Mouse (Mus musculus): ENCODE results near the gene Eea1.

The Eea1 gene

DNA sequence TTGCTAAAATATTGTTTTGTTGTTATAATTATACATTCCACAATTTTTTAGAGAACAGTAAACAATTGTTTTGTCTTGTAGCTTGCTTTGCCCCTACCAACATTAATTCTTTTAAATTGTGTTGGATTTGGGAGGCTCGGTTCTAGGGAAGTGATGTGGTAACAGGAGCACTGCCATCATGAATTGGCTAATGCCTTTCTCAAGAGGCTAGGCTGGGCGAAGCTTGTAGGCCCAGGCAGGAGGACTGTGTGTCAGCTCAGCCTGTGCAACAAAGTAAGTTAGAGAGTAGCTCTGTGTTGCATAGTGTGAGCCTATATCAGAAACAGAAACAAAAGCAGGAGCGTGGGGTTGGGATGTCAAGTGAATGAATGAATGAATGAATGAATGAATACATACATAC, 9.0 kb downstream of the Eea1 start:
- DNase-seq (ENCODE audit: low spot score) = no peak

DNA sequence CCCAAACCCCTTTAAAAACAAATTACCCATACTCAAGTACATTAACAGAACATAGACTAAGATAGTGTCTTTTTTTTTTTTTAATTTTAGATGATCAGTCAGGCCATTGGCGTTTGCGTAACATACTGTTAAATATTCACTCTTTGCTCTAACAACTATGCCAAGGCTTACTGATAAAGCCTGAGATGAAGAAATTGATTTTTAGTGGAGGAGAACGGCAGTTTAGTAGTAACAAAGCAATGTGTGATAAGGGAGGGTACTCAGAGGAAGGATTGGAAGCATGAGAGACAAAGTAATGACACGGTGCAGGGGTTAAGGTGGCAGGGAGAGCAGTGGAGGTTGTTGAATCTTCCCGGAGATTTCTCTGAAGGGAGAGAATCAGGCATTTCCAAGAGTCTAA, 9.7 kb downstream of the Eea1 start:
- no peak for DNase-seq (ENCODE audit: low spot score)

DNA sequence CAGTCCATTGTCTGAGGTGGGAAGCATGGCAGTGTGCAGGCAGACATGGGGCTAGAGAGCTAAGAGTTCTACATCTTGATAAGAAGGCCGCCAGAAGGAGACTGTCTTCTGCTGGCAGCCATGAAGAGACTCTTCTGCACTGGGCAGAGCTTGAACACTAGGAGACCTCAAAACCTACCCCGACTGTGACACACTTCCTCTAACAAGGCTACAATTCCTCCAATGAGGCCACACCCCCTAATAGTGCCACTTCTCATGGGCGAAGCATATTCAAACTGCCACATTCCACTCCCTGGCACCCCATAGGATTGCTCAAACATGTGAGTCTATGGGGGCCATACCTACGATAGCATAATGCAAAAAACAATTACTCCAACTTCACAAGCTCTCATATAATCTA, 10.3 kb downstream of the Eea1 start:
- DNase-seq (ENCODE audit: low spot score) = no peak

DNA sequence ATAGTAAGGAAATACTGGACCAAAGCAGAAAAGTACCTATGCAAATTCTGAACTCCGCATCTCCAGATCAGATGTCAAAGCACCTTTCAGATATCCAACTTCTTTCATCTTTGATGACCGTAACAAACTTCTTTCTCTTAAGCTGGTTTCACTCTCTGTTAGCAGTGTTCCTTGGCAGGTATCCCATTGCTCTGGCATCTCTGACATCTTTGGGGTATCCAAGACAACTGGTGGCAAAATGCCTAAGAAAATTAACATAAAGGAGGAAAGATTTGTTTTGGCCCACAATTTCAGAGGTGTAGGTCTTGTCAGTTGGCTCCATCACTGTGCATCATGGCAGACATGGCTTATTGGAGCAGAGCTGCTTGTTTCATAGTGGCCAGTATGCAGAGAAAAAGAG, 10.9 kb downstream of the Eea1 start:
- no peak for DNase-seq (ENCODE audit: low spot score)

DNA sequence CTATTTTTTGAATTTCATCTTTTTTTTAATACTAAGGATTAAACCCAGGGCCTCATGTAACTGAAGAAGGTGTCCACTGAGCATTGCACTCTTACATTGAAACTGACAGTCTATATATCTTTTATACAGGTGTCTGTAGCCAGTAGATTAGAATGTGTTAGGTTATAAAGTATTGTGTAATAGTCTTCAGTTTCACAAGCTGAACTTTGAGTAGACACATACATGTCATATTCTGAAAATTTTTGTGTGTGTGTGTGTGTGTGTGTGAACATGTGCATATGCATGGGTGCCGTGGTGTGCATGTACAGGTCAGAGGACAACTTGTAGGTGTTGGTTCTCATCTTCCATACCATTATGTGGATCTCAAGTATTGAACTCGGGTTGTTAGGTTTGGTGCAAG, 16.2 kb downstream of the Eea1 start:
- DNase-seq (ENCODE audit: low spot score) = no peak

DNA sequence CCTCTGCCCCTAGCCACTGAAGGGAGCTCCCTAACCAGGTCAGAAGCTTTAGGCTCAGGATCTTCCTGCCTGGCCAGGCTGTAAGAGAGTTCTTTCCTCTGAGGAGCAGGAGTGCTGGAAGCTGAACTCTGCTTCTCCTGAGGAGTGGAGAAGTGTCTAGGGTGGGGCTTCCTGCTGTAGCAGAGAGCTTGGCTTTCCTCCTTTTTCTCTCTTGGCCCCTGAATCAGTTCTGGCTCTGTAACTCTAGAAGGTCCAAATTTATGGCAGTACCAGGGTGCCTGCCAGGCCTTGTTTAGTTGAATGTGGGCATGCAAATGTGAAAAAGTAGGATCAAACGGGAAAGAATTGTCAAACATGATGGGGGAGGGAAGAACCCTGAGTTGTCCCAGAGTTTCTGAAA, 17.1 kb downstream of the Eea1 start:
- peak; percentile 21 for DNase-seq (ENCODE audit: low spot score)

DNA sequence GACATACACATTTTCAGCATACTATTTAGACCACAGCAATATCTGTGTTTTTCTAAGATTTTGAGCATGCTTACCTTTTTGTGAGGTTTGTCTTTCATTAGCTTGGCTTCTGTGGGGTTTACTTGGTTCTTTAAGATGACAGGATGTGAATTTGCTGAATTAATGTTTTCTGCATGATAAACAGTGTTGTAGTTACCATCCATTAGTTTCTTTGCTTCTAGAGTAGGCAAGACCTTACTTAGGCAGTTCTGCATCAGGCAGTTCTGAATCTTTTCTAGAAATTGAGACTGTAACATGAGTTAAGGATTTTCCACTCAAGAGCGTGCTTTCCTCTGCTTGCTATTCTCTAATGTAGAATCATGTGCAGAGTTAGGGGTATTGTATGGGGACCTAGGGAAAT, 24.2 kb downstream of the Eea1 start:
- DNase-seq (ENCODE audit: low spot score) = no peak

DNA sequence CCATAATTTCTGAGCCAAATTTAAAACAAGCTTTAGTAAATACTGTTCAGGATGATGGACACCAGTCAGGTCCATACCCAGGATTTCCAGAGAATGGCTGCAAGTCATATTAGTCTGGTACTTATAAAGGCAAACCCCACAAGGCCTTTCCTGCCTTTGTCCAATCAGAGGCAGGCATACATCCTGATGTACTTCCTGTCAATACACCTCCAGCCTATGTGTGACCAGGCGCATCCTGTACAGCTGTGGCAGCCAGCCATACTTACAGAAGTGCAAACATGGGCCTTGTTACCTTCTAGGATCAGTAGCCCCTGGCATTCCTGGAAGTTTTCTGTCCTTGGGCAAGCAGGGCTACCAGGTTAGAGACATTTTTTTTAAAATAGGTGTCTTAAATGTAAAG, 29.2 kb downstream of the Eea1 start:
- DNase-seq (ENCODE audit: low spot score) = no peak

DNA sequence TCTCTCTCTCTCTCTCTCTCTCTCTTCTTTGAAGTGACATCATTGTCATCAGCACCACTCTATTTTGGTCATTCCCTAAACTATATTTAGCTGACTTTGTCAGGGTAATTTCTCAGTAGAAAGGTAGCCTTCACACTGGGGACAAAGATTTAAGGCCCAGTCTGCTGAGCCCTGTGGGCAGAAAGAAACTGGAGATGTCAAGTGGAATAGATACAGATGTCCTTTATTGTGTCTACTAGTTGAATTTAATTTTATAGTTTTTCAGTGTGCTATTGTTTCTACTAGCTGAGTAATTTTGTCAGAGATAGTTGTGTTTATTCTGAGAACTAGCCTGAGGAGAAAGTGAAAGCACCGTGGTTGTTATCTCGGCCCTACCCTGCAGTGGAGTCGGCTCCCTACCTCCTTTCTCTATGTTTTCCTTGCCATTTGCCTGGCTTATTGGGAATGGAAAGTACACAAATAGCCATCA, 30.3 kb downstream of the Eea1 start:
- DNase-seq (ENCODE audit: low spot score) = no peak

DNA sequence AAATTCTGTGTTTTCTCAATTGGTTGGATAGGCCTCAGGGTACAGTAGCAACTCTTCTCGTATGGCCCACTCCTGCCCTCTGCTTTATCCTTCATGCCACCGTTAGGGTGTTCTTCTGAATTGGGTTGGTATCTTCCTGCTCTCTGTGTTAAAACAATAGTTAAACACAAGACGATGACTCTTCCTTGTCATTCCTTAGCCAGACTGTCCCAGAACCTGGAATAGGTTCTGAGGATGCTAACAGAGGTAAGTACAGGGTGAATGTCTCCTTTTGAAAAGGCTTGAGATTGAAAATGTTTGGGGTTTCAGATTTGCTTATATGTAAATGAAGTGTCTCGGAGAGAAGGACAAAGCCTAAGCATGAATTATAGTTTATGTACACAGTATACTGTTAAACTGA, 30.9 kb downstream of the Eea1 start:
- no peak for DNase-seq (ENCODE audit: low spot score)

DNA sequence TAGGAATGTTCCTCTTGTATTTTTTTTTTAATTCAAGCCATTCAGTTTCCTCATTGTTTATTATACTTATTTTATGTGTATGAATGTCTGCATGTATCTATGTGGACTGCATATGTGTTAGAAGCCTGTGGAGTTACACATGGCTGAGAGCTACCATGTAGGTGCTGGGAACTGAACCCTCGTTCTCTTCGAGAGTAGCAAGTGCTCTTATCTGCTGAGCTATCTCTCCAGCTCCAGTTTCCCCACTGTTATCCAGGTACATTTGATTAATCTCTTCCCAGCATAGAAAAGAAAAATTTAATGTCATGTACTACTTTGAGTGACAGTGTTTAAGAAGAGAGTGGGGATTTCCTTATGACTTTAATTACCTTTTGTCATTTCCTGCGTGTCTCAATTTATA, 31.5 kb downstream of the Eea1 start:
- DNase-seq (ENCODE audit: low spot score) = no peak

DNA sequence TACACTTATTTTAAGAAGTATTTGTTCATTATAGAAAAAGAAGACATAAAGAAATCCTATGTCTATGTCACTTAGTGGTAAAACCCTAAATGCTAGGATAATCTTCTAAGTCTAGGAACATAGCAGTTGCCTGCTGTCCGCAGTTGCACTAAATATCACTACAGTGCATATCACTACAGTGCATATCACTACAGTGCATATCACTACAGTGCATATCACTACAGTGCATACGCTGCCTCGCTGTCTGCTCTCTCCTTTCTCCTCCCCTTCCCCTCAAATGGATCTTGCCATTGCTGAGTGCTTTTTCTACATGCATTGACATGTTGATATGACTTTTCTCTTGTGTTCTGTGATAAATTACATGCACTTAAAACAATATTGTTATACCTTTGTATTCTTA, 34.0 kb downstream of the Eea1 start:
- DNase-seq (ENCODE audit: low spot score) = no peak

DNA sequence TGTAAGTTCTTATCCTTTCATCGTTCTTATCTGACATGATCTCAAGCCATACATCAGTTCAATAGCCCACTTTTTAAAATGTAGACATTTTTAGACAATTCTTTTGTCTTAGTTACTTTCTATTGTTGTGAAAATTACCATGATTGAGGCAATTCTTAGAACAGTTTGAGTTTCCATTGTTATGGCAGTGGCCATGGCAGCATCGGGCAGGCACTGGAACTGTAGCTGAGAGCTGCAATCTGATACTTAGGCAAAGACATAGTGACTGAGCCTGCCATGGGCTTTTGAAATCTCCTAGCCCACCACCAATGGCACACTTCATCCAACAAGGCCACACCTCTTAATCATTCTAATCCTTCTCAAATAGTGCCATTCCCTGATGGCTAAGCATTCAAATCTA, 36.3 kb downstream of the Eea1 start:
- DNase-seq (ENCODE audit: low spot score) = no peak

DNA sequence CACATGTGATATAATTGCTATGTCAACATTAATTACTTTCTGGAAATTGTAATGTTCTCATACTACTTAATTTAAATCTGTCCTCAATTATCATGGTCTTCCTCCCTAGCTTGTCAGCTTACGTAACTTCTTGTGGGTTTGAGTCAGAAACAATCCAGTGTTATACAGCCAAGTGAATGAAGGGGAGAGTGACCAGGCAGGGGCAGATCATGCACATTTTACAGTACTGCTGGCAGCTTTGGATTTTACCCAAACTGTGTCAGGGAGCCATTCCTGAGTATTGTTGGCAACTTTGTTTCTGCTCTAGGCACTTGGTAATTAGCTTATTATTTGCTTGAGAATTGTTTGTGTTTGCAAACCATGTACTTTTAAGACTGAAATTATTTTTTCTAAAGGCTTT, 49.3 kb downstream of the Eea1 start:
- DNase-seq (ENCODE audit: low spot score) = peak; percentile 62

DNA sequence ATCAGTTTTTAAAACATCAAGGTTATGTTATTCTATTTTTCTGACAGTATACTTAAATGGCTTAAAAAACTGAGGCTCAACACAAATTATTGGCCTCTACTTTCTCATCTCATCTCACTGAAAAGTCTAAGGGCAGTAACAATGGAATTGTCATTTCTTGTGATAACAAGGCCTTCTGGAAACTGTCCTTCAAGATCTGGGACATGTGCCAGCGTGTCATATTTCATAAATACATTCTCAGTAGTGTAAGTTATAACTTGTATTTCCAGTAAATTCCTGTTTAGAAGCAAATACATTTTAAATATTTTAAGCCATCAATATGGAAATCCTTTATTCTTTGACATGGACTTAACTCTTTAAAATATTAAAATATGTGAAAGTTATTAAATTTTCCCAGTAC, 50.7 kb downstream of the Eea1 start:
- peak; percentile 46 for DNase-seq (ENCODE audit: low spot score)

DNA sequence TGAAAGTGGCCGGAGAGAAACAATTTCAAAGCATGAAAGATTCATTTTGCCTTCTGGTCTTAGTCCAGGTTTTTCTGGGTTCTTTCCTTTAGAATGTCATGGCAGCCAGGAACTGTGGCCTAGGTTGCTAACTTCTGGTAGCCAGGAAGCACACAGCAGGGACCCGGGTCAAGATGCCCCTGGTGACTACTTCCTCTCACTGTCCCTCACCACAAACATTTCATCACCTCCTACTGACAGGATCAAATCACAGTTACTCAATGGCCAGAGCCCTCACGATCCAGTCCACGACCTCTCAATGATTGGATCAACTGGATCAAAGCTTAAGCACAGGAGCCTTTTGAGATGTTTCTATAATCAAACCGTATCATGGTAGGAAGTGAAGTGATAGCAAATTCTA, 60.5 kb downstream of the Eea1 start:
- no peak for DNase-seq (ENCODE audit: low spot score)

DNA sequence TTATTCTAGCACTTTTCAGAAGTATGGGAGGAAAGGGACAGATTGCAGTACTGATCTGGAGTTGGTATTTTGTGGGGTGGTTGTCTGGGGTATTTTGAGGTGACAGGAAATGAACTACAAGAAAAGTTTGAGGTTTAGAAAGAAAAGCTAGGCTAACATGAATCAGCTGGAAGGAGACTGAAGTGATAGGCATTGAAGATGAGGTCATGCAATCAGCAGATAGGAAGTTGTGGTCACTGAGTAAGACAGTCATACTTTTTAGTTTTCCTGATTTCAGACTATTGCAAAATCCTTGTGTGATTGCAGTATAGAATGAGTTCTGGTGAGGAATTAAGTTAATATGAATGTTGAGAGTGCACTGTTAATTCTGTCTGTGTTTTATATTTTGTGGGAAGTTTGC, 75.3 kb downstream of the Eea1 start:
- DNase-seq (ENCODE audit: low spot score) = no peak

DNA sequence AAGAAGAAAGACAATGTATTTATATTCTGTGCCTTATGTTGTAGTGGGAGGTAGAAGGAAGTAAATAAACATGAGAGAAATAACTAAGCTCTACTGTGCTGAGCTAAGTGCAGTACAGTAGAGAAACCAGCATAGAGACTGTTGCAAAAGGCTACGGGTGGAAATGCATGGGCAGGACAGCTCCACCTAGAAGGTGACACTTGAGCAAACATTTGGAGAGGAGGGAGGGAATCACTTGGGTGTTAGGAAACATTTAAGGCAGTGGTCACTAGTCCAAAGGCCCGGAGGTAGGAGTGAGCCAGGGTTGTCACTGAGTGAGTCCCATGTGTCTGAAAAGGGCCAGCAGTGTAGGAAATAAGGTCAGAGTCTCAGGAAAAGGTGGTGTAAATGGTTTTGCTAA, 77.0 kb downstream of the Eea1 start:
- DNase-seq (ENCODE audit: low spot score) = peak; percentile 4

DNA sequence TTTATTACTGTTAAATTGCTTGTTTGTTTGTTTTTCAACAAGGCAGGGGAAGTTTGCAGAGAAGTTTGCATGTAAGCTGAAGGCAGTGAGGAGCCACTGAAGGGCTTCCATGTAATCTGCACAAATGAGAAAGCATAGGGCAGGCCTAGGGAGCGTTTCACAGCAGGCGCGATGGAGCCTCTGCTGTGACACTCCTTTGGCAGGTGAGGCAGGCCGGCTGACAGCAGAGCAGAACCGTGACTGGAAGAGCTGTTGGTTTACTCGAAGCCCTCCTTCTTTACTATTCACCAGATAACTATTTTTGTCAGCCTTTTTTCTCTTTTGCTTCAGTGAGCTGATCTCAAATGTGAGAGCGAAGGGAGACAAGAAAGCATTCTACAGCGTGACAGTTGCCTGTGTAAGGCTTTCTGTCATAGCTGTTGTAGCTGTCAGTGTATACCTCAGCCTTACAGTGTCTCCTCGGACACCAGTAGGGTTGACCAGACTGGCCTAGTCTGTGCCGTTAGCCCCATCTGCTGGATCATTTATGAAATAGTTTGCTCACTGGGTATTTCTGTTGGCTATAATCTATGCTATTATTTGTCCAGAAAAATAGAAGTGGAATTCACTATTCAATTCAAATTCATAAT, 93.0 kb downstream of the Eea1 start:
- peak; percentile 80 for DNase-seq (ENCODE audit: low spot score)

DNA sequence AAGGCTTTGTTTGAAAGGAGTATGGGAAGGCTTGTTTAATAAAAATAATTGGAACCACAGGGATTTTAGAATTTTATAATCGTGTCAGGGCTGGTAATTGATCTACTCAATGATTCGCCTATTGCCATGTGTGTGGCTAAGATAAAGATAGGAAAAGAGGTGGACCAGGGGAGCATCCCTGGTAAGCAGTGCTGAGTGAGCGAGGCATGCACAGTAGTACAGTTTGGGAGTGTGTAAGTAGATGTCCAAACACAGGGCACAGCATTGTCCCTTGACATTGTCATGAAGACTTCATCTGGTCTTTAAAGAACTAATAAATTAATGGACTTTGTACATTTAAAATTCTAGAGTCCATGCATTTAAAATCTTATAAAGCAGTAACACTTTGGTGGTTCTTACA, 93.7 kb downstream of the Eea1 start:
- DNase-seq (ENCODE audit: low spot score) = no peak

DNA sequence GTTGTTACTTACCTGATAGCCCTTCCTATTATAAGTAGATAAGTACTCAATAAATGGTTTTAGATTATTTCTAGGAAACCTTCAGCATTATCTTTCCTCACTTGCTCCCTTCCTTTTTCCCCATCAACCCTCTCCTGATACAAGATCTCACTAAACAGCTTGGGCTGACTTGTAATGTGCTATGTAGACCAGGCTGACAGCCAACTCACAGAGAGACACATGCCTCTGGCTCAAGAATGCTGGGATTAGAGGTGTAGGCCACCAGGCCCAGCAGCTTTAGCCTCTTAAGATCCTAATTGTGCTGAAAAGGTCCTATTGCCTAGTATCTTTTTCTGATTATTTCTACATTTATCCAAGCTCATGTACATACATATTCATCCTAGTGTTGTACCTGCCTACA, 95.5 kb downstream of the Eea1 start:
- DNase-seq (ENCODE audit: low spot score) = peak; percentile 11

DNA sequence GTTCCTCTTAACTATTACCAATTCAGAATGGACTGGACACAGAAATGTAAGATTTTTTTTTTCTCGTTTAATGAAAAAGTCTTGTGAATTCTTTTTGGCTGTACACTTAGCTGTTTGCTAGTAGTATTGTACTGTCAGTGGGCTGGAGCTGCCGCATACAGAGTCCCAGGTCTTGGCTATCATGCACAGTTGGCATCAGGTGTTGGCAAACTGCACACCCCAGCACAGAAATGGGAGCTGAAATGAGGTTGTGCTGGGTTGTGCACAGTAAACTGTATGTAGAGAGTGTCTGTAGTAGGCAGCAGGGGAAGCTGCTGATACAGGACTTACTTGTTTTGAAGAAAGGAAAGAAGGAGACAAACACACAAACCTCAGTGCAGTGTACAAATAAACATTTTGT, 103.8 kb downstream of the Eea1 start:
- DNase-seq (ENCODE audit: low spot score) = no peak

DNA sequence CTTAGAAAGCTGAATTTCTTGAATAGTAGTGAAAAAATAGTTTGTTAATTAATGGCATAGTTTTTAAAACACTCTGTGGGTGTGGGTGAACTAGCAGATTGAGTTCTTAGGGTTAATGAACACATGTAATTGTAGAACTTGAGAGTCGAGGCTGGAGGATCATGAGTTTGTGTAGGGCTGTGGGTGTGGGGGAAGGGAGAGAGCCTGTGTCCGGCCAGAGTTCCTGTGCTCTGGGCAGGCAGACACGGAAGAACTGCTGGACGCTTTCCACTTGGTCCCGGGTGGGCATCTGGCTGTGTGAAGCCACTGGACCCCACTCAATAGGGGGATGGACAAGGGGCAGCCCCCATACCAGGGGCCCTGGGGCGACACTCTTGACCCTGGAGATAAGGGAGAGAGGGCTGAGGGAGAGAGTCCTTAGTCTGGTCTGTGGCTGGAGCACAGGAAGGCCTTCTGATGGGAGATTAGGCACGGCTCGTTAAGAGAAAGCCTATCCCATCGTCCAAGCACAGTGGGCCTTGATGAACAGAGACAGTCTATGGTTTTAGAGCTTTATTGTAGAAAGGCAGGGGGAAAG, 107.6 kb downstream of the Eea1 start:
- DNase-seq (ENCODE audit: low spot score) = no peak

DNA sequence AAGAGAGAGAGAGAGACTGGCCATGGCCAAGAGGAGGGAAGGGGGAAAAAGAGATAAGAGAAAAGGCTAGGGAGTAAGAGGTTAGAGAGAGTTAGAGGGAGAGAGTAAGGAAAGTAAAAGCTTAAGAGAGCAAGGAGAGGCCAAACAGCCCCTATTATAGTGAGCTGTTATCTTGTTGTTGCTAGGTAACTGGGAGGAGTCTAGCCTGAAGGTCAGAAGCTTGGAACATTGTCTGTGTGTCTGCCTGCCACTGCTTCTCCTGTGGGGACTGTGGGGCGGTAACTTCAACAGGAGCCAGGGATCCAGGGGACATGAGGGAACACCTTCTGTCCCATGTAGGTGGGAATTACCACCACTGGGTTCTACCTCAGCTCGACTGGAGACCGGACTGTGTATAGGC, 108.1 kb downstream of the Eea1 start:
- DNase-seq (ENCODE audit: low spot score) = no peak

DNA sequence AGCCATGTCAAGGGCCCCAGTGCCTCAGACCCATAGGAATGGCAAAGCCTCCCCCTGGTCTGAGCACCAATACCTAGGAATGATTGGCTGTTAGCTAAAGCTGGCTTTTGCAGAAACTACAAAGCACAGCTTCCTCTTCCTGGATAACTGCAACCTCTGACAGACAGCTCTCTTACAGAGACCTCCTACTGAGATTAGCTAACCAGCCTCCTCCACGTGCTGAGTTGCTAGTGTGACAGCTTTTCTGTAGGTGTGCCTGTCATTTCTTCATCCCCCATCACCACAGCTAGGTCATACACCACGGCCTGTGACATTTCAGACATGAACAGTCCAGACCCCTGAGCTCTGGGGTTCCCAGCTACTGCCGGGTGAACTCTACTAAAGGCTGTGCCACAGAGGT, 126.9 kb downstream of the Eea1 start:
- no peak for DNase-seq (ENCODE audit: low spot score)

All from adipocyte (in vitro differentiated cells).